8 mouse cellular contexts compared by ENCODE assay signal in genomic region chr11:74847919-74848521, GRCm38 (mm10). TPM values are rescaled to one million over a fixed set of nuclear protein-coding genes. Genes with fewer than 3 reads are reported as not detected.
DNase-seq lines count a peak whose midpoint lies in the region; ATAC-seq and TF ChIP-seq lines count a peak whose summit lies in the region.

No protein-coding gene starts in this region.

- POLR2A ChIA-PET in Patski (lab: Charles Lee) = interaction anchor here (0.6 to 2.2 kb wide), 7 partner anchors 9 to 169 kb away, joined by 3 to 4 read pairs (median 3); no protein-coding TSS in a partner anchor

- DNase-seq in 416B (ENCODE audit: low read depth) = peak; percentile 86
- no peak for DNase-seq in Patski (ENCODE audit: low read depth, low spot score)
- DNase-seq in kidney, adult 11 months = peak; percentile 90
- peak; percentile 87 for DNase-seq in naive thymus-derived CD4-positive, alpha-beta T cell, adult 2 months (ENCODE audit: low read depth)
- DNase-seq in thymus, adult 2 months = peak; percentile 83

- peaks cover 27% of the 10 kb centered on the region for H3K36me3 ChIP-seq in liver, embryonic 12.5 days
- H3K36me3 ChIP-seq in thymus, adult 2 months (ENCODE audit: control insufficient read depth, insufficient read depth, low read length) = no peaks in the 10 kb centered on the region

- WGBS in liver, embryonic 12.5 days (ENCODE audit: insufficient replicate concordance) = 4% methylated on average over 13 of the region's 13 CpGs
- 14% methylated on average over 13 of the region's 13 CpGs for WGBS in thymus, adult 2 months

- no peak for TF ChIP-seq POLR2A in cortical plate, adult 2 months (IDR thresholded peaks at IDR 0.05; ENCODE audit: extremely low read depth, insufficient read depth, low read length)
- no peak for TF ChIP-seq POLR2A in thymus, adult 2 months (IDR thresholded peaks at IDR 0.05; ENCODE audit: control insufficient read depth, extremely low read depth, insufficient read depth, low read length, poor library complexity)

- H3K27me3 ChIP-seq in Patski = no peaks in the 10 kb centered on the region
- H3K27me3 ChIP-seq in liver, embryonic 12.5 days (replicated peaks) = no peaks in the 10 kb centered on the region
- H3K27me3 ChIP-seq in thymus, adult 2 months (ENCODE audit: control insufficient read depth, insufficient read depth, low read length) = no peaks in the 10 kb centered on the region

- no peak overlapping the region for H3K27ac ChIP-seq in cortical plate, adult 2 months (ENCODE audit: insufficient read depth, low read length)
- peak overlapping the region; percentile 78 for H3K27ac ChIP-seq in liver, embryonic 12.5 days
- H3K27ac ChIP-seq in thymus, adult 2 months (ENCODE audit: control insufficient read depth, insufficient read depth, low read length) = no peak overlapping the region

- in situ Hi-C loops in Patski (cut with MboI; ENCODE audit: low pct_unique_long_range_greater_than_20kb) = no loop called here

- no peak for TF ChIP-seq CTCF in Patski (IDR thresholded peaks at IDR 0.05)
- peak; percentile 89 for TF ChIP-seq CTCF in cortical plate, adult 2 months (IDR thresholded peaks at IDR 0.05; ENCODE audit: extremely low read depth, insufficient read depth, low read length)
- TF ChIP-seq CTCF in thymus, adult 2 months (IDR thresholded peaks at IDR 0.05; ENCODE audit: borderline replicate concordance, control insufficient read depth, extremely low read depth, insufficient read depth, low read length, poor library complexity) = peak; percentile 68; the same call in 1 of the 2 replicates

- CTCF ChIA-PET in Patski (lab: Charles Lee) = interaction anchor here (0.7 to 2.6 kb wide), 11 partner anchors 9 to 214 kb away, joined by 3 to 19 read pairs (median 4); no protein-coding TSS in a partner anchor

- peak overlapping the region; percentile 70 for H3K4me2 ChIP-seq in liver, embryonic 12.5 days

- H3K4me3 ChIP-seq in cortical plate, adult 2 months (ENCODE audit: insufficient read depth, low read length) = no peak overlapping the region
- H3K4me3 ChIP-seq in liver, embryonic 12.5 days = peak overlapping the region; percentile 24; the same call in 1 of the 2 replicates
- no peak overlapping the region for H3K4me3 ChIP-seq in thymus, adult 2 months (ENCODE audit: control insufficient read depth, insufficient read depth, low read length)

- peak overlapping the region; percentile 63 for H3K9ac ChIP-seq in liver, embryonic 12.5 days

- ATAC-seq in Patski = peak; percentile 52
- ATAC-seq in granulocyte monocyte progenitor cell, adult 5-6 weeks (replicated peaks; ENCODE audit: poor library complexity, severe bottlenecking) = peak; percentile 83
- ATAC-seq in liver, embryonic 12.5 days = peak; percentile 87

- 0 out of 2 replicates have a peak, but pooled peaks cover 1% of the 10 kb centered on the region for H3K4me1 ChIP-seq in cortical plate, adult 2 months (ENCODE audit: control insufficient read depth, insufficient read depth, low read length)
- H3K4me1 ChIP-seq in liver, embryonic 12.5 days = peaks cover 22% of the 10 kb centered on the region
- peaks cover 13% of the 10 kb centered on the region for H3K4me1 ChIP-seq in thymus, adult 2 months (replicated peaks; ENCODE audit: control insufficient read depth, insufficient read depth, low read length)

- peaks cover 5% of the 10 kb centered on the region; the same call in 1 of the 2 replicates for H3K9me3 ChIP-seq in liver, embryonic 12.5 days (replicated peaks)

RNA-seq across cellular contexts. Expression of gene Mnt, which starts 17.3 kb away (rescaled TPM):
- 24.7 TPM for polyA plus RNA-seq in Patski (2021)
- polyA plus RNA-seq in cortical plate, adult 2 months (2012; rRNA removed) = 19.9 and 22.1 TPM in 2 replicates
- 14.4 and 20.2 TPM in 2 replicates for total RNA-seq in granulocyte monocyte progenitor cell, adult 5-6 weeks (2014; fragmentation: Nextera tagmentation)
- 5.3 and 6.0 TPM in 2 replicates for total RNA-seq in granulocyte monocyte progenitor cell, adult 5-6 weeks (2017)
- 1.9 and 2.0 TPM in 2 replicates for polyA plus RNA-seq in liver, embryonic 12.5 days (2016; fragmentation: Nextera tagmentation; extraction: Ambion mirVana)
- 39.9 and 48.4 TPM in 2 replicates for polyA plus RNA-seq in thymus, adult 2 months (2012; rRNA removed)

RNA-seq across cellular contexts. Expression of gene Sgsm2, which starts 48.8 kb away (rescaled TPM):
- 27.0 TPM for polyA plus RNA-seq in Patski (2021)
- 82.7 and 91.9 TPM in 2 replicates for polyA plus RNA-seq in cortical plate, adult 2 months (2012; rRNA removed)
- 6.7 and 8.9 TPM in 2 replicates for total RNA-seq in granulocyte monocyte progenitor cell, adult 5-6 weeks (2014; fragmentation: Nextera tagmentation)
- total RNA-seq in granulocyte monocyte progenitor cell, adult 5-6 weeks (2017) = 2.8 and 3.0 TPM in 2 replicates
- 2.6 and 2.9 TPM in 2 replicates for polyA plus RNA-seq in liver, embryonic 12.5 days (2016; fragmentation: Nextera tagmentation; extraction: Ambion mirVana)
- 13.5 and 14.5 TPM in 2 replicates for polyA plus RNA-seq in thymus, adult 2 months (2012; rRNA removed)

RNA-seq across cellular contexts. Expression of gene Tsr1, which starts 49.9 kb away (rescaled TPM):
- 38.2 TPM for polyA plus RNA-seq in Patski (2021)
- 18.1 and 19.0 TPM in 2 replicates for polyA plus RNA-seq in cortical plate, adult 2 months (2012; rRNA removed)
- total RNA-seq in granulocyte monocyte progenitor cell, adult 5-6 weeks (2014; fragmentation: Nextera tagmentation) = 52.4 and 58.6 TPM in 2 replicates
- 87.9 and 96.7 TPM in 2 replicates for total RNA-seq in granulocyte monocyte progenitor cell, adult 5-6 weeks (2017)
- polyA plus RNA-seq in liver, embryonic 12.5 days (2016; fragmentation: Nextera tagmentation; extraction: Ambion mirVana) = 45.5 and 47.1 TPM in 2 replicates
- polyA plus RNA-seq in thymus, adult 2 months (2012; rRNA removed) = 15.4 and 17.9 TPM in 2 replicates
